Comparison of ENCODE assay signal across 8 mouse cellular contexts in the genomic region with DNA sequence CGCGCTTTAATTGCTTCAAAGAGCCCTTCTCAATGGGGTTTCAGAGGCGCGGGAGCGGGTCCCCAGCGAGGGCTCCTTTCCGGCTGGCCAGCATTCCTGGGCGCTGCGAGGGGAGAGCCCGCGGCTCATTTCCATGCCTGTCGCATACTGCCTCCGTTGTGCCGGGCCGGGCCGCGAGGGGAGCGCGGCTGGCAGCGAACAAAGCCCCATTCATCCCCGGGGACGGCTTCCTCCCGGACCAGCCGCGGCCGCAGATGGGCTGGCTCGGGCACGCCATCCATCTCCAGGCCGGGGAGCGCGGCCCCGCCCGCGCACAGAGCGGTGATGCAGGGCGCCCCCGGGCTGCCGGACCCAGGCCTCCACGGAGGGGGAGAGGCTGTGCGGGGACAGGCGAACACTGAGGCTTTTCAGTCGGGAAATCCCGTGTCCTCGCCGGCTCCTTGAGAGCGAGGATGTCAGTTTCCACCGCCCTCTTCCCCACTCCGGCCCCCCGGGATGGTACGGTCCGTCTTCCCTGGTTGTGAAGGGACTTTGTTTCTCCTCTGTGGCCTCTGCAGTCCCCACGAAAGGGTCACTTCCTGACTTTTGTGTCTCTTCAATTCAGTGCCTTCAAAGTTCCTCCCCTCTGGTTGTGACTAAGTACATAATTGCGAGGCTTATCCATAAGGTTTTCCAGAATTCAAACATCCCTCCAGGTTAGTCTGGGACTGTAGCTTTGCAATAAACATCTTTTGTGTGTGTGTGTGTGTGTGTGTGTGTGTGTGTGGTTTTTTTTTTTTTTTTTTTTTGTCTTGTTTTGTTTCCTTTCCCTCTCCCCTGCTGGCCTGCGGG.
DNase-seq lines count a peak whose midpoint lies in the region; ATAC-seq and TF ChIP-seq lines count a peak whose summit lies in the region.

No protein-coding gene starts in this region.

- H3K4me3 ChIP-seq in hindbrain, postnatal 0 days (ENCODE audit: low read length) = peak overlapping the region; percentile 57

- H3K4me1 ChIP-seq in hindbrain, postnatal 0 days (ENCODE audit: insufficient read depth, low read length) = peaks cover 23% of the 10 kb centered on the region

- peak overlapping the region; percentile 85 for H3K4me2 ChIP-seq in hindbrain, postnatal 0 days (ENCODE audit: low read depth, low read length)

- WGBS in hindbrain, postnatal 0 days = under 1% methylated on average over 47 of the region's 54 CpGs

- no peaks in the 10 kb centered on the region for H3K27me3 ChIP-seq in hindbrain, postnatal 0 days (ENCODE audit: insufficient read depth, low read length)

- H3K36me3 ChIP-seq in hindbrain, postnatal 0 days (ENCODE audit: insufficient read depth, low read length) = no peaks in the 10 kb centered on the region

- peak; percentile 5; the same call in 1 of the 2 replicates for TF ChIP-seq CTCF in hindbrain, postnatal 0 days (IDR thresholded peaks at IDR 0.05; ENCODE audit: low read depth)

- peak; percentile 97 for ATAC-seq in hindbrain, postnatal 0 days

- peak overlapping the region; percentile 93 for H3K27ac ChIP-seq in hindbrain, postnatal 0 days

- no peaks in the 10 kb centered on the region for H3K9me3 ChIP-seq in hindbrain, postnatal 0 days (ENCODE audit: low read length)

- H3K9ac ChIP-seq in hindbrain, postnatal 0 days (replicated peaks; ENCODE audit: low read length) = peak overlapping the region; percentile 81

- peak; percentile 76 for DNase-seq in R1 (ENCODE audit: low read depth, low spot score)
- peak; percentile 75 to 85 for DNase-seq in cerebellum, postnatal 4 days (ENCODE audit: low spot score in 2 of 2)
- DNase-seq in gastrocnemius, adult 8-10 months (ENCODE audit: low spot score in 2 of 2) = peak; percentile 56 to 59
- DNase-seq in hindbrain, postnatal 0 days (ENCODE audit: low spot score) = peak; percentile 94
- DNase-seq in left cerebral cortex, adult 18-20 months (ENCODE audit: low spot score in 2 of 2) = peak; percentile 76 to 85
- peak; percentile 76 for DNase-seq in lung, postnatal 36 days
- peak; percentile 98 for DNase-seq in retina, postnatal 1 day
- DNase-seq in thymus, postnatal 4 days = peak; percentile 61

Comparison
In these comparisons a context has a peak if more than half of its experiments do, and no peak if none do; other contexts are left out.
1. Peak in every context shown above with its lines: DNase-seq, ATAC-seq, H3K4me3 ChIP-seq and H3K27ac ChIP-seq.